Mouse (Mus musculus): ENCODE results near the gene Ensa. TPM values are rescaled to one million over a fixed set of nuclear protein-coding genes. Genes with fewer than 3 reads are reported as not detected.
A peak's percentile ranks its signal among the peaks of the same experiment; 100 is the strongest.

The Ensa gene
- polyA plus RNA-seq, 1 experiment from 2014 or later = 61.6 TPM

DNA sequence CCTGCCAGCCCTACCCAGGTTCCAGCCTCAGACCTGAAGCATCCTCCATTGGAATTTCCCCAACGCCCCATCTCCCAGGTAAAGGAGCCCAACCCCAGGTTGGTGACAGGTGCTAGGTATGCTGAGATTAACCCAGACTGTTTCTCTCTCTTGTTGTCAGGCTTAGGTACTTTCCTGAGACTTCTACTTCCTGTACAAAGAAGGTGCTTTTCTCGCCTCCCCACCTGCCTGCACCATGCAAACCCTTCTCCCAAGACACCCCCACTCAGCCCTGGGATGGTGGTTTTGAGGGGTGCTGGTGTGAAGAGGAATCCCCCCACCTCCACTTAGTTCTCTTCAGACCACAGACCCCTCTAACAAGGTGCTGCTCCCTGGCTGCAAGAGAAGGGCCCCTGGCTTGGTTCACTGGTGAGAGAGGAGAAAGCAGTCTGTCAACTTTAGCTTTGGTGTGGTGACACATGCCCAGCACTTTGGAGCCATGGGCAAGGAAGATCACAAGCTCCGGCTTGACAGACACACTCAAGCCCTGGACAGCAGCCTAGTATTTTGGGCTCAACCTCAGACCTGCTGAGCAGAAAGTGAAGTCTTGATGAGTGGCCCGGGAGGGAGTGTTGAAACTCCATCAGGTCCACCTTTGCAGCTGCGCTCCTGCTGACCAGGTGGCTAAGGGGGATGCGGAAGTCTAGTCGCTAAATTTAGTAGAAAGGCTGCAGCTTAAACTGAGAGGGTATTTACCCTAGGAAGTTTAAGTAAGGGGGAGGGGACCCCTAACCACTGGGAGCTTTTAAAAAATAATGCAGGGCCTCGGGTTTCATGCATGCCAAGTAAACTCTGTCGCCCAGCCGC lies 48.3 kb downstream of the Ensa start:
- ATAC-seq (ENCODE audit: low read depth) = 0 out of 2 replicates have a peak, but pooled peaks have one; percentile 4
- H3K4me1 ChIP-seq (replicated peaks; ENCODE audit: control insufficient read depth, insufficient read depth, low read length) = peaks cover 54% of the 10 kb centered on the region
- peaks cover 4% of the 10 kb centered on the region; the same call in 1 of the 2 replicates for H3K36me3 ChIP-seq (ENCODE audit: control insufficient read depth, insufficient read depth, low read length)
- H3K27me3 ChIP-seq (ENCODE audit: control insufficient read depth, insufficient read depth, low read depth, low read length) = no peaks in the 10 kb centered on the region
- H3K9ac ChIP-seq (ENCODE audit: low read length) = peak overlapping the region; percentile 55
- no peaks in the 10 kb centered on the region for H3K9me3 ChIP-seq (ENCODE audit: control insufficient read depth, low read length)
- 27% methylated on average over 10 of the region's 10 CpGs for WGBS
- peak overlapping the region; percentile 47 for H3K4me2 ChIP-seq (ENCODE audit: low read depth, low read length)
- H3K4me3 ChIP-seq (ENCODE audit: low read length) = peak overlapping the region; percentile 13
- H3K27ac ChIP-seq (ENCODE audit: low read length) = peak overlapping the region; percentile 99

GRCm38 (mm10) chr3:95673707-95674211 lies 49.0 kb downstream of the Ensa start:
- Histone ChIP-seq H3K4me1 (replicated peaks; ENCODE audit: control insufficient read depth, insufficient read depth, low read length) (peaks cover 48% of the 10 kb centered on the region), H3K4me2 (ENCODE audit: low read depth, low read length) (peak overlapping the region; percentile 47), H3K9me3 (ENCODE audit: control insufficient read depth, low read length) (no peaks in the 10 kb centered on the region), H3K27me3 (ENCODE audit: control insufficient read depth, insufficient read depth, low read depth, low read length) (no peaks in the 10 kb centered on the region), H3K36me3 (ENCODE audit: control insufficient read depth, insufficient read depth, low read length) (peaks cover 8% of the 10 kb centered on the region; the same call in 1 of the 2 replicates), H3K27ac (ENCODE audit: low read length) (peak overlapping the region; percentile 99), H3K4me3 (ENCODE audit: low read length) (peak overlapping the region; percentile 13), H3K9ac (ENCODE audit: low read length) (peak overlapping the region; percentile 55)
- ATAC-seq (ENCODE audit: low read depth) = 0 out of 2 replicates have a peak, but pooled peaks have one; percentile 7
- whole genome bisulfite sequencing = 6% methylated on average over 11 of the region's 11 CpGs

DNA sequence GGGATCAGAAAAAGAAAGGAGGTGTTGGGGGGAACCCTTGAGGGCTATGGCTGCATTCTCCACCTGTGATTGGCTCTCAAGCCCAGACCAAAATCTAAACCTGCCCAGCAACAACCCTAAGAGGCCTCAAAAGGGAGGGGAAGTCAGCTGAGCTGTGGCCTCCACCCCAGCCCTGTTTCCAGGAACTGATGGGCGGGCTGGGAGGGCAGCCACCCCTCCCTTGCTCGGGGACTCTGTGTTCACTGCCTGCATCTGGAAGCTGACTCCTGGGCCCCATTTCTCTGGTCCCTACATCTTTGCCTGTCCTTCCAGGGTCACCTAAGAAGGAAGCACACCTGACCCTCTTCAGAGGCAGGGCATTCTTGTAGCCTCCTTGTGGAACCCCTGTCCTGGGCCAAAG lies 49.4 kb downstream of the Ensa start:
- peak overlapping the region; percentile 99 for H3K27ac ChIP-seq (ENCODE audit: low read length)
- 8% methylated on average over 2 of the region's 2 CpGs for WGBS
- H3K4me1 ChIP-seq (replicated peaks; ENCODE audit: control insufficient read depth, insufficient read depth, low read length) = peaks cover 47% of the 10 kb centered on the region
- H3K4me2 ChIP-seq (ENCODE audit: low read depth, low read length) = peak overlapping the region; percentile 47
- peak overlapping the region; percentile 55 for H3K9ac ChIP-seq (ENCODE audit: low read length)
- no peaks in the 10 kb centered on the region for H3K9me3 ChIP-seq (ENCODE audit: control insufficient read depth, low read length)
- H3K4me3 ChIP-seq (ENCODE audit: low read length) = no peak overlapping the region; the same call in 1 of the 2 replicates
- peak; percentile 75 for ATAC-seq (ENCODE audit: low read depth)
- peaks cover 8% of the 10 kb centered on the region; the same call in 1 of the 2 replicates for H3K36me3 ChIP-seq (ENCODE audit: control insufficient read depth, insufficient read depth, low read length)
- no peaks in the 10 kb centered on the region for H3K27me3 ChIP-seq (ENCODE audit: control insufficient read depth, insufficient read depth, low read depth, low read length)

DNA sequence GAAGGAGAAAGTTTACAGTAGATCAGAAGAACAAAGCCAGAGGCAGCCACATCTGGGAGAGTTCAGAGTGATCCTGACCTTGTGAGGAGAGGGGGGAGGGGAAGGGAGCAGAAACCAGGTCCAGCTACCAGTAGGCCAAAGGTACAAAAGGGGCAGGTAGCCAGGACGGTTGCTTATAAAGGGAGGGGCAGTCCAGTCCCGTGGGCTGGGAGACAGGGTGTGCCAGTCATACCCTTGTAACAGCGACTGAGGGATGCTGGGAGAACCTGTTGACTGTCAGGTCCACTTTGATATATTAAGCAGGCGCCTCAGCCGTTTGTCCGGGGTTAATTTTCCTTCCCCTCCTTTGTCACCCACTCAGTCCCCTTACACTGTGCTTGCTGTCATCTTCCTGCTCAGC lies 50.0 kb downstream of the Ensa start:
- Histone ChIP-seq H3K27ac (ENCODE audit: low read length) (peak overlapping the region; percentile 99), H3K4me2 (ENCODE audit: low read depth, low read length) (peak overlapping the region; percentile 47), H3K9me3 (ENCODE audit: control insufficient read depth, low read length) (no peaks in the 10 kb centered on the region), H3K4me1 (replicated peaks; ENCODE audit: control insufficient read depth, insufficient read depth, low read length) (peaks cover 47% of the 10 kb centered on the region), H3K27me3 (ENCODE audit: control insufficient read depth, insufficient read depth, low read depth, low read length) (no peaks in the 10 kb centered on the region), H3K36me3 (ENCODE audit: control insufficient read depth, insufficient read depth, low read length) (peaks cover 4% of the 10 kb centered on the region; the same call in 1 of the 2 replicates), H3K4me3 (ENCODE audit: low read length) (no peak overlapping the region), H3K9ac (ENCODE audit: low read length) (peak overlapping the region; percentile 55)
- peak; percentile 37 for ATAC-seq (ENCODE audit: low read depth)
- WGBS = 1% methylated on average over 6 of the region's 6 CpGs

DNA sequence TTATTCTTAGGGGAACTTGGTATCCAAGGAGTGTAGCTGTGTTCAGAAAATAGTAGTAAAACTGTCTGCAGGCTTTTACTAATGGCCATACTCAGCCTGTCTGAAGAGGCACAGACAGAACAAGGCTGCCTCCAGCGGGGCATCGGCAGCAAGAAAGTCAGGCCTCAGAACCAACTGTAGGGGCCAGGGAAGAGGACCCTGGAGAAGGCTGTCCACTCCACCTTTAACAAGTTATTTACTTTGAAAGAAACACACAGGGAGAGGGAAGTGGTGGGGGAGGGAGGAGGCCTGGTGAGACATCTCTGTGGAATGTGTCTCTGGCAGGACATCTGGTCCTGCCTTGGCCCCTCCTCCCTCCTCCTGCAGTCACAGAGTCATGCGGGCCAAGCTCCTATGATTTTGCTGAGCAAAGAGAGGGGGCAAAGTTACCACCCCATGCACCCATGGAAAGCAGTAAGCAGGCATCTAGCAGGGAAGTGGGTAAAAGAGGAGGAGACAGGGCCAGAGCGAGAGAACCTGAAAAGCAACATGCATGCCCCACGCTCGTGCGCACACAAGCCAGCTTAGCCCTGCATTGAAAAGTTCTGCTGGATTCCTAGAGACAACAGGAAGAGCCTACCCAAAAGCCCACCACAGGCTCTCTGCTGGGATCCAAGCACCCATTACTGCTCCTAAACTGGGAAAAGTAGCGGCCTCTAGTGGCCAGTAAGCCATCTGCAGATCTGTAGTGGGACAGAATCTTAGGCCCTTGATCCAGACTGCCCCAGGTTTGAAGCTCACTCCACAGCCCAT lies 50.7 kb downstream of the Ensa start:
- Histone ChIP-seq H3K27ac (ENCODE audit: low read length) (peak overlapping the region; percentile 99), H3K27me3 (ENCODE audit: control insufficient read depth, insufficient read depth, low read depth, low read length) (no peaks in the 10 kb centered on the region), H3K4me3 (ENCODE audit: low read length) (no peak overlapping the region), H3K4me2 (ENCODE audit: low read depth, low read length) (peak overlapping the region; percentile 47), H3K4me1 (replicated peaks; ENCODE audit: control insufficient read depth, insufficient read depth, low read length) (peaks cover 47% of the 10 kb centered on the region), H3K36me3 (ENCODE audit: control insufficient read depth, insufficient read depth, low read length) (peaks cover 4% of the 10 kb centered on the region; the same call in 1 of the 2 replicates), H3K9me3 (ENCODE audit: control insufficient read depth, low read length) (no peaks in the 10 kb centered on the region), H3K9ac (ENCODE audit: low read length) (peak overlapping the region; percentile 55)
- WGBS = 2% methylated on average over 8 of the region's 8 CpGs
- ATAC-seq (ENCODE audit: low read depth) = peak; percentile 75

GRCm38 (mm10) chr3:95676745-95677419 lies 52.1 kb downstream of the Ensa start:
- Histone ChIP-seq H3K4me1 (replicated peaks; ENCODE audit: control insufficient read depth, insufficient read depth, low read length) (peaks cover 50% of the 10 kb centered on the region), H3K9me3 (ENCODE audit: control insufficient read depth, low read length) (no peaks in the 10 kb centered on the region), H3K36me3 (ENCODE audit: control insufficient read depth, insufficient read depth, low read length) (peaks cover 4% of the 10 kb centered on the region; the same call in 1 of the 2 replicates), H3K27me3 (ENCODE audit: control insufficient read depth, insufficient read depth, low read depth, low read length) (no peaks in the 10 kb centered on the region), H3K27ac (ENCODE audit: low read length) (peak overlapping the region; percentile 99; the same call in 1 of the 2 replicates), H3K4me3 (ENCODE audit: low read length) (no peak overlapping the region), H3K9ac (ENCODE audit: low read length) (no peak overlapping the region; the same call in 1 of the 2 replicates), H3K4me2 (ENCODE audit: low read depth, low read length) (no peak overlapping the region)
- ATAC-seq (ENCODE audit: low read depth) = no peak
- WGBS = 56% methylated on average over 15 of the region's 15 CpGs

DNA sequence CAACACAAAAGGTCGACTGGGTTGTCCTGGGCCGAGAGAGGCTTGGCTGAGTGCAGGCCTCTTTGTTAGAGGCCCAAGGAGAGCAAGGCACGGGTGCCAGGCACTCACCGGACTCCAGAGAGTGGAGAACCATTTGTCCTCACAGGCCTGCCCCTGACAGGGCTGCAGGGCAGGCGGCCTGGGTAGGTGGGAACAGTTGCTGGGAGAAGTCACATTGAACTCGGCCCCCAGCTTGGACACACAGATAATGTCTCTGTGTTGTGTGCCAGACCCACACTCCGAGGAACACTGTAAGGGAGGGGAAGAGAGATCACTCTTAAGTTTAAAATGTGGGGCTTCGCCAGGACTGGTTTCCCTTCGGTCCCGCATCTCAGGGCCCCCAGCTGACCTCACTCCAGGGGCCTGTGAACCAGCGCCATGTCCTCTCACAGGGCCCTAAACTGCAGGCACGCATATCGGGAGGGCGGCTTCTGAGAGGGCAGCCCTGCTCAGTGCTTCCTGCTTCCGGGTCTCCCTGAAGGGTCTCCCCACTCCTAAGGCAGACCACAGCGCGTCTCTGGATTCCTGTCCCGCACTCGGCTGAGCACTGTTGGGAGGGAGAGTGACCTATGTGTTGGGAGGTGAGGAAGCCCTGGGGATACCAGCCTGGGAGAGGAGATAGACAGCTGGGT lies 52.8 kb downstream of the Ensa start:
- Histone ChIP-seq H3K4me1 (replicated peaks; ENCODE audit: control insufficient read depth, insufficient read depth, low read length) (peaks cover 44% of the 10 kb centered on the region), H3K36me3 (ENCODE audit: control insufficient read depth, insufficient read depth, low read length) (peaks cover 4% of the 10 kb centered on the region; the same call in 1 of the 2 replicates), H3K9ac (ENCODE audit: low read length) (no peak overlapping the region), H3K27ac (ENCODE audit: low read length) (no peak overlapping the region), H3K9me3 (ENCODE audit: control insufficient read depth, low read length) (no peaks in the 10 kb centered on the region), H3K27me3 (ENCODE audit: control insufficient read depth, insufficient read depth, low read depth, low read length) (no peaks in the 10 kb centered on the region), H3K4me3 (ENCODE audit: low read length) (no peak overlapping the region), H3K4me2 (ENCODE audit: low read depth, low read length) (no peak overlapping the region)
- no peak for ATAC-seq (ENCODE audit: low read depth)
- WGBS = 79% methylated on average over 19 of the region's 19 CpGs

DNA sequence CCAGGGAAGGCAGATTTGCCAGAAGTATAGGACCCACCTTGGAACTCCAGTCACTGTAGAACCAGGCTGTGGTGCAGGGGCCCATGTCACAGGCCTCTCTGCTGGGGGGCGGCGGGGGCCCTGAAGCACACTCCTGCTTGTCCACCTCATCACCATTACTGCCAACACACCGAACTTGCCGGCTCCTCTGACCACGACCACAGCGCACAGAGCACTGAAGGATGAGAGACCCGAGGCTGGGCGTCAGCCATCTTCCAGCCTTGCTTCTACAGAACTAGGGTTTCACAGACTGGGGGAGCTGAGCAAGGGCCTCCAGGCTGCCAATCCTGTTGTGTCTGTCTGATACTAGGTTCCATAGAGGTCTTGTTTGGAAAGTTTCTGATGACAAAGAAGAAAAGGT lies 54.8 kb downstream of the Ensa start:
- no peak overlapping the region for H3K9ac ChIP-seq (ENCODE audit: low read length)
- no peaks in the 10 kb centered on the region for H3K9me3 ChIP-seq (ENCODE audit: control insufficient read depth, low read length)
- H3K4me3 ChIP-seq (ENCODE audit: low read length) = no peak overlapping the region
- no peak overlapping the region for H3K4me2 ChIP-seq (ENCODE audit: low read depth, low read length)
- H3K36me3 ChIP-seq (ENCODE audit: control insufficient read depth, insufficient read depth, low read length) = peaks cover 4% of the 10 kb centered on the region; the same call in 1 of the 2 replicates
- WGBS = 88% methylated on average over 8 of the region's 8 CpGs
- H3K27ac ChIP-seq (ENCODE audit: low read length) = no peak overlapping the region
- no peaks in the 10 kb centered on the region for H3K27me3 ChIP-seq (ENCODE audit: control insufficient read depth, insufficient read depth, low read depth, low read length)
- no peak for ATAC-seq (ENCODE audit: low read depth)
- peaks cover 24% of the 10 kb centered on the region for H3K4me1 ChIP-seq (replicated peaks; ENCODE audit: control insufficient read depth, insufficient read depth, low read length)
